8 mouse cellular contexts compared by ENCODE assay signal in genomic region chr7:18921069-18921468, GRCm38 (mm10). TPM values are rescaled to one million over a fixed set of nuclear protein-coding genes. Genes with fewer than 3 reads are reported as not detected.
DNase-seq lines count a peak whose midpoint lies in the region; ATAC-seq and TF ChIP-seq lines count a peak whose summit lies in the region.

No protein-coding gene starts in this region.

- intact Hi-C loops in left cerebral cortex, postnatal 25 days (cut with DNase I), result loop anchor here (5.0 kb wide), 1 partner anchor 796 kb away; the partner anchor contains the start of gene Tomm40

- peaks cover 6% of the 10 kb centered on the region; the same call in 1 of the 2 replicates for H3K4me1 ChIP-seq in liver, postnatal 0 days (ENCODE audit: insufficient read depth)
- peaks cover 5% of the 10 kb centered on the region; the same call in 1 of the 2 replicates for H3K4me1 ChIP-seq in intestine, embryonic 16.5 days (ENCODE audit: control insufficient read depth, insufficient read depth, low read length)
- H3K4me1 ChIP-seq in midbrain, embryonic 16.5 days (ENCODE audit: control insufficient read depth, insufficient read depth, low read length), result peaks cover 44% of the 10 kb centered on the region

- ATAC-seq in liver, postnatal 0 days, result no peak
- ATAC-seq in intestine, embryonic 16.5 days, result peak; percentile 37; the same call in 1 of the 2 replicates
- ATAC-seq in midbrain, embryonic 16.5 days, result 0 out of 2 replicates have a peak, but pooled peaks have one; percentile 8

- H3K4me3 ChIP-seq in liver, postnatal 0 days (ENCODE audit: low read depth, low read length), result no peak overlapping the region
- no peak overlapping the region for H3K4me3 ChIP-seq in intestine, embryonic 16.5 days (ENCODE audit: low read length)
- H3K4me3 ChIP-seq in midbrain, embryonic 16.5 days (ENCODE audit: low read depth, low read length), result no peak overlapping the region

- no peak overlapping the region for H3K4me2 ChIP-seq in liver, postnatal 0 days (ENCODE audit: low read depth, low read length)
- H3K4me2 ChIP-seq in intestine, embryonic 16.5 days (ENCODE audit: low read depth, low read length), result no peak overlapping the region
- peak overlapping the region; percentile 39 for H3K4me2 ChIP-seq in midbrain, embryonic 16.5 days (ENCODE audit: low read length)

- no peak for TF ChIP-seq EP300 in liver, postnatal 0 days (IDR thresholded peaks at IDR 0.05; ENCODE audit: low read depth)

- 3% methylated on average over 12 of the region's 12 CpGs for WGBS in liver, postnatal 0 days (ENCODE audit: insufficient replicate concordance)
- WGBS in intestine, embryonic 16.5 days, result 5% methylated on average over 12 of the region's 12 CpGs
- WGBS in midbrain, embryonic 16.5 days, result 3% methylated on average over 12 of the region's 12 CpGs

- no peaks in the 10 kb centered on the region for H3K9me3 ChIP-seq in liver, postnatal 0 days (ENCODE audit: low read length)
- no peaks in the 10 kb centered on the region for H3K9me3 ChIP-seq in intestine, embryonic 16.5 days (ENCODE audit: control insufficient read depth, low read length)
- H3K9me3 ChIP-seq in midbrain, embryonic 16.5 days (replicated peaks; ENCODE audit: control insufficient read depth, low read length, poor library complexity, severe bottlenecking), result no peaks in the 10 kb centered on the region

- no peaks in the 10 kb centered on the region for H3K36me3 ChIP-seq in liver, postnatal 0 days (replicated peaks; ENCODE audit: insufficient read depth, low read length)
- H3K36me3 ChIP-seq in intestine, embryonic 16.5 days (ENCODE audit: control insufficient read depth, insufficient read depth, low read length), result no peaks in the 10 kb centered on the region
- no peaks in the 10 kb centered on the region for H3K36me3 ChIP-seq in midbrain, embryonic 16.5 days (ENCODE audit: control insufficient read depth, insufficient read depth, low read length)

- H3K9ac ChIP-seq in liver, postnatal 0 days (replicated peaks), result no peak overlapping the region
- H3K9ac ChIP-seq in intestine, embryonic 16.5 days (ENCODE audit: low read depth, low read length), result no peak overlapping the region
- peak overlapping the region; percentile 13 for H3K9ac ChIP-seq in midbrain, embryonic 16.5 days (ENCODE audit: low read depth, low read length)

- no peak overlapping the region for H3K27ac ChIP-seq in liver, postnatal 0 days (ENCODE audit: low read depth)
- H3K27ac ChIP-seq in intestine, embryonic 16.5 days (ENCODE audit: low read length), result no peak overlapping the region
- H3K27ac ChIP-seq in midbrain, embryonic 16.5 days (ENCODE audit: low read length), result peak overlapping the region; percentile 73

- peaks cover 32% of the 10 kb centered on the region for H3K27me3 ChIP-seq in liver, postnatal 0 days (ENCODE audit: insufficient read depth, low read length)
- H3K27me3 ChIP-seq in intestine, embryonic 16.5 days (replicated peaks; ENCODE audit: control insufficient read depth, insufficient read depth, low read length), result peaks cover 32% of the 10 kb centered on the region
- no peaks in the 10 kb centered on the region for H3K27me3 ChIP-seq in midbrain, embryonic 16.5 days (ENCODE audit: control insufficient read depth, insufficient read depth, low read depth, low read length)

- DNase-seq in liver, result peak; percentile 38
- DNase-seq in liver, postnatal 0 days, result no peak
- DNase-seq in cerebellum, postnatal 36 days, result peak; percentile 72 to 80
- peak; percentile 99 for DNase-seq in heart, adult 11 months
- peak; percentile 82 to 95 for DNase-seq in left cerebral cortex, postnatal 25 days (ENCODE audit: low spot score in 2 of 2)
- DNase-seq in thymus, postnatal 36 days, result peak; percentile 37 to 54

- no peak for TF ChIP-seq CTCF in liver, postnatal 0 days (IDR thresholded peaks at IDR 0.05; ENCODE audit: low read depth)

RNA-seq across cellular contexts. Expression of gene Nova2, which starts 4.6 kb away (rescaled TPM):
- 0.08 and 0.12 TPM in 2 replicates for polyA plus RNA-seq in liver, postnatal 0 days (2015; fragmentation: Nextera tagmentation; extraction: Ambion mirVana)
- polyA plus RNA-seq in intestine, embryonic 16.5 days (2015; fragmentation: Nextera tagmentation; extraction: Ambion mirVana), result 0.34 and 0.40 TPM in 2 replicates
- 10 to 100 TPM; 78.2 to 84.6 TPM for total RNA-seq in left cerebral cortex, postnatal 25 days (2021)
- polyA plus RNA-seq in midbrain, embryonic 16.5 days (2015; fragmentation: Nextera tagmentation; extraction: Ambion mirVana), result 11.9 and 14.3 TPM in 2 replicates

RNA-seq across cellular contexts. Expression of gene Ccdc61, which starts 10.9 kb away (rescaled TPM):
- 5.6 and 7.5 TPM in 2 replicates for polyA plus RNA-seq in liver, postnatal 0 days (2015; fragmentation: Nextera tagmentation; extraction: Ambion mirVana)
- polyA plus RNA-seq in intestine, embryonic 16.5 days (2015; fragmentation: Nextera tagmentation; extraction: Ambion mirVana), result 23.7 and 24.7 TPM in 2 replicates
- total RNA-seq in left cerebral cortex, postnatal 25 days (2021), result 10 to 100 TPM in 1 of 2 experiments, 1 to 10 TPM in 1; 9.9 to 10.5 TPM
- 24.7 and 31.2 TPM in 2 replicates for polyA plus RNA-seq in midbrain, embryonic 16.5 days (2015; fragmentation: Nextera tagmentation; extraction: Ambion mirVana)

RNA-seq across cellular contexts. Expression of gene Pglyrp1, which starts 49.9 kb away (rescaled TPM):
- 118 and 119 TPM in 2 replicates for polyA plus RNA-seq in liver, postnatal 0 days (2015; fragmentation: Nextera tagmentation; extraction: Ambion mirVana)
- 101 and 106 TPM in 2 replicates for polyA plus RNA-seq in intestine, embryonic 16.5 days (2015; fragmentation: Nextera tagmentation; extraction: Ambion mirVana)
- total RNA-seq in left cerebral cortex, postnatal 25 days (2021), result 10 to 100 TPM; 23.2 to 26.3 TPM
- polyA plus RNA-seq in midbrain, embryonic 16.5 days (2015; fragmentation: Nextera tagmentation; extraction: Ambion mirVana), result 25.4 and 29.9 TPM in 2 replicates
